Mouse (Mus musculus) MEL (cell line): Measurements from ENCODE around the gene Cxcr1.

Source experiments
- CTCF ChIP-seq, 3 experiments: IDR thresholded peaks in 2 of 3; conservative IDR thresholded peaks in 1 of 3; 2 replicates each; pipeline ENCODE4 v1.5.1; 2011 to 2012; ENCODE audit warnings: low read length in 3 of 3, low read depth in 2 of 3, mild to moderate bottlenecking in 2 of 3, improper control_type of control experiment in 1 of 3, inconsistent platforms in 1 of 3, mixed read lengths in 1 of 3, moderate library complexity in 1 of 3; ENCODE audit not compliant: control insufficient read depth in 1 of 3, insufficient read depth in 1 of 3, poor library complexity in 1 of 3, severe bottlenecking in 1 of 3
- GATA1 ChIP-seq: IDR thresholded peaks from 2 replicates; pipeline ENCODE4 v1.6.1; 2011; ENCODE audit warnings: low read depth, low read length, improper control_type of control experiment

- TF ChIP-seq CTCF (IDR thresholded peaks at IDR 0.05 in 2 of 3, conservative IDR thresholded peaks at IDR 0.05 in 1 of 3; ENCODE audit: control insufficient read depth in 1 of 3, insufficient read depth in 1 of 3, low read depth in 2 of 3, low read length in 3 of 3, poor library complexity in 1 of 3, severe bottlenecking in 1 of 3) (no peak), GATA1 (no peak)
Measured at GRCm38 (mm10) chr1:74199046-74199445, 4.6 kb upstream of the Cxcr1 start.
